Mouse (Mus musculus) spleen, adult 10 weeks (tissue): ENCODE measurements around the gene Dzip1l. TPM values are rescaled to one million over a fixed set of nuclear protein-coding genes. Genes with fewer than 3 reads are reported as not detected.

ENCODE experiments used
- polyA plus RNA-seq: library from polyadenylated mRNA; stranded (reverse); fragments of 350-450 nt; fragmentation: Illumina TruSeq; extraction: RNeasy Lipid Tissue Mini Kit (QIAGEN cat#74804); gene quantifications from one replicate; pipeline ENCODE4 v1.2.3, GENCODE M21; 2015; ENCODE audit warnings: low replicate concordance; ENCODE audit not compliant: insufficient read depth

Dzip1l gene
- 2.5 TPM for polyA plus RNA-seq

DNA sequence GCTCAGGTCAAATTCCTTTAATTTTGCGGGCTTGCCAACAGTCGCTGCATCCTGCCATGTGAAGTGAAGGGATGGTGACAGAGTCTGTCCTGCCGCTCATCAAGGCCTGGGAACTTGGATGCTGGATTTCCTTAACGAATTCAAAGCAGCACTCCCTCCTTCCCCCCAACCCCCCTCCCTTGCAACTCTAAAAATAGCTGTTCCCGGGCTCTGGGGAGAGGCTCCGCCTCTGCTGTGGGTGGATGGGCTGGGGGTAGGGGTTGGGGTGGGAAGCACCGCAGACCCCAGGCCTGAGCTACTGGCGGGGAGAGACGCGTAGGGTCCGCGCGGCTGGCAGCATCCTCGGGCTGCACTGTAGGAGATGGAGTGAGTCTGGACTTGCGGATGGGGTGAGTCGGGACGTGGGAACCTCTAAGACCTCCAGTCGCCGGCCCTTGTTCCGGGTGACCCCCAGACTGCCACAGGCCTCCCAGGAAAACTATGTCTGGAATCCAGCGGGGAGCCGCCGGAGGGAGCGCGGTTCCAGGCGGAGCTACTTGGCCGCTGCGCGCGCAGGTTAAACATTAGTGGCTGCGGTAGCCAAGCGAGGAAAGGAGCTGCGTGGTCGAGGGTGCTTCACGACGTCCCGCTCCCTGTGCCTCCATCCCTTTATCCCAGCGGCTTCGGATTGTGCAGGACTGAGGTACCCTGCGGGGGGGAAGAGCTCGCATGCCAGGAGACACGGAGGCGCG is at the start of gene Dzip1l:
TSS of gene Dzip1l (plus strand) at position 216 of the 731 bp plus-strand sequence.

DNA sequence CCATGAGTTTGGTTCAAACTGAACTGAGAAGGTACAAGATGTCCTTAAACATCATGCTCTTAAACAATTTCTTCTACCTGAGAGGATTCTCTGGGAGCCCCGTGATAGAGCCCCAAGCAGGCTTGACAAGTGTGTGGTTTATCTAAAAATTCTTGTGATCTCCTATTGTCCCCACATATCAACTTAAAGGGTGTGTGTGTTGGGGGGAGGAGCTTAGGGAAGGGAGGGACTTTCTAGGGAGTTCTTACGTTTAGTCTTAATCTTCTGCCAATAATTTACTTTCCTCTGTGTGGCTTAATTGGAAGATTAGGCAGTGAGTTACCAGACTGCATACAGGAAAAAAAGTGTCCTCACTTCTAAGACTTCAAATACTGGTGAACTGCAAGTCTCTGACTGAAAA is 17.1 kb upstream of the Dzip1l start, which contains the start of gene A4gnt:
TSS of gene A4gnt (plus strand) at position 301 of the 400 bp plus-strand sequence.

DNA sequence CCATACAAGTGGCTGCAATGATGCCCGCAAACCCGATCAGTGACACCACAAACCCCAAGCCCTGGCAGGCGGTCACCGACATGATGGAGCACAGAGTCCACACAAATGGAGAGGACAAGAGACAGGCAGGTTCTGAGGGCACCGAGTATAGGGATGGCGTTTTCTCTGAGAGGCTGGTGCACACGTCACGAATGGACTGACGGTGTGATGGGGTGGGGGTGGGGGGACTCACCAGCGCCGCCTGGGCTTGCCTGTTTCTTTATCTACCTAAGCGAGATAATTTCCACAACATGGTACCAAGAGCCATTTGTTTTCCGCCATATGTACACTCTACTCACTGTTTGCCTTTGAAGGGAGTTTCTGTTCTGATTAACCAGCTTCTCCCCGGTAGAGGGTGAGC is 87.8 kb downstream of the Dzip1l start, which contains the start of gene Cldn18:
TSS of gene Cldn18 (minus strand) at position 134 of the 400 bp plus-strand sequence.

Other genes starting within 250 kb of the Dzip1l start
- gene Mras, start 192.1 kb upstream of the Dzip1l start, polyA plus RNA-seq: 12.3 TPM
- gene Nme9, start 178.0 kb upstream of the Dzip1l start, polyA plus RNA-seq: 0.61 TPM
- gene Armc8, start 60.6 kb upstream of the Dzip1l start, polyA plus RNA-seq: 36.7 TPM
- 24.9 TPM for gene Dbr1, start 53.7 kb upstream of the Dzip1l start, polyA plus RNA-seq
- gene A4gnt, start 17.0 kb upstream of the Dzip1l start, polyA plus RNA-seq: not detected
- gene Cldn18, start 87.8 kb downstream of the Dzip1l start, polyA plus RNA-seq: not detected
- gene Sox14, start 246.7 kb downstream of the Dzip1l start, polyA plus RNA-seq: not detected